18 mouse cellular contexts compared by ENCODE assay signal in genomic region chr8:79094422-79094821, GRCm38 (mm10).
"Had no signal": no experiment of that assay in that cellular context is flagged by ENCODE, and none has a peak within 500 bp of the region (broad histone marks: within the 10 kb centered on the region; RNA-seq: fewer than 3 reads in every experiment).

No protein-coding gene starts in this region.

- H3K9ac ChIP-seq: liver, embryonic 12.5 days; liver, embryonic 14.5 days; lung, embryonic 15.5 days; midbrain, embryonic 12.5 days; neural tube, embryonic 13.5 days; neural tube, embryonic 15.5 days had no signal

- H3K36me3 ChIP-seq: liver, embryonic 12.5 days had no signal

- H3K4me1 ChIP-seq: liver, embryonic 12.5 days; lung, embryonic 15.5 days; midbrain, embryonic 10.5 days; midbrain, embryonic 12.5 days; neural tube, embryonic 15.5 days had no signal

- H3K4me3 ChIP-seq: liver, embryonic 12.5 days; lung, embryonic 15.5 days; midbrain, embryonic 10.5 days; midbrain, embryonic 12.5 days; myocyte; neural tube, embryonic 13.5 days; neural tube, embryonic 15.5 days had no signal

- DNase-seq: midbrain, embryonic 14.5 days; retina, postnatal 1 day; right cerebral cortex, adult 18-20 months; right cerebral cortex, postnatal 25 days; right cerebral cortex, postnatal 4 days; spleen, adult 18-20 months; thymus, adult 18-20 months; thymus, postnatal 14 days; thymus, postnatal 36 days had no signal

- H3K27me3 ChIP-seq: liver, embryonic 12.5 days; lung, embryonic 15.5 days; midbrain, embryonic 12.5 days; neural tube, embryonic 13.5 days; neural tube, embryonic 15.5 days had no signal

- H3K4me2 ChIP-seq: liver, embryonic 12.5 days; lung, embryonic 15.5 days; midbrain, embryonic 12.5 days; neural tube, embryonic 13.5 days; neural tube, embryonic 15.5 days had no signal

- ATAC-seq: liver, embryonic 12.5 days; midbrain, embryonic 16.5 days had no signal

- H3K9me3 ChIP-seq: liver, embryonic 12.5 days; lung, embryonic 15.5 days; midbrain, embryonic 10.5 days; midbrain, embryonic 12.5 days; neural tube, embryonic 13.5 days; neural tube, embryonic 15.5 days had no signal

- H3K27ac ChIP-seq: liver, embryonic 12.5 days; liver, embryonic 14.5 days; lung, embryonic 15.5 days; midbrain, embryonic 10.5 days; midbrain, embryonic 12.5 days; neural tube, embryonic 13.5 days; neural tube, embryonic 15.5 days had no signal
